Mouse (Mus musculus): ENCODE measurements around the gene Nolc1.
"Not testable (repeated sequence)": the region's sequence is repeated elsewhere in the genome, so short reads cannot be mapped to it uniquely, and the experiment has no call there.

Nolc1 gene

GRCm38 (mm10) chr19:46074266-46074665 is 1.4 kb upstream of the Nolc1 start:
- in situ Hi-C loops (cut with MboI, MseI), result loop anchor here in 1 of 2 experiments (25.0 kb wide), 1 partner anchor 1787 kb away; the partner anchor contains the start of gene Scd2

GRCm38 (mm10) chr19:46078535-46078934 is 2.9 kb downstream of the Nolc1 start:
- in situ Hi-C loops (cut with MboI, MseI), result no loop called here

DNA sequence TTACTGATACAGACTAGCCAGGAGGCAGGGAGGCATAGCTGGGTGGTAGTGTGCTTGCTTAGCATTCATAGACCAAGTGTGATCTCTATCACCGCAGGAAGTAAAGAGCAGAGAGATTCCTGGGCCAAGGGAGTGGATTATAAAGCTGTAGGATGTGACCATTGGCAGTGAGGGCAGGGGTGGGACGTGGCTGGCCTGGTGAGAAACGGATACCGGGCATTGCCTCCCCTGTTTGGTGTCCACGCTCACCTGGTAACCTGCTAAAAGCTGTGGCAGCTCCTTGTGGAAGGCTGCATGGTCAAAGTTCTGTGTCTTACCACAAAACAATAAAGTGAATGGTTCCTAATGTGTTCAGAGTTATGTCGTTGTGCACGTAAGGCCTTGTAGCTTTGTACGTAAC is 9.5 kb downstream of the Nolc1 start:
- in situ Hi-C loops (cut with MboI, MseI), result loop anchor here in 1 of 2 experiments (5.0 kb wide), 1 partner anchor 53 kb away; no protein-coding TSS in a partner anchor

GRCm38 (mm10) chr19:46086337-46086736 is 10.7 kb downstream of the Nolc1 start:
- in situ Hi-C loops (cut with MboI, MseI), result loop anchor here in 1 of 2 experiments (5.0 kb wide), 1 partner anchor 54 kb away; no protein-coding TSS in a partner anchor

- in situ Hi-C loops (cut with MboI, MseI), result loop anchor here in 1 of 2 experiments (5.0 kb wide), 1 partner anchor 56 kb away; no protein-coding TSS in a partner anchor
Measured at GRCm38 (mm10) chr19:46087871-46088270, 12.2 kb downstream of the Nolc1 start.

DNA sequence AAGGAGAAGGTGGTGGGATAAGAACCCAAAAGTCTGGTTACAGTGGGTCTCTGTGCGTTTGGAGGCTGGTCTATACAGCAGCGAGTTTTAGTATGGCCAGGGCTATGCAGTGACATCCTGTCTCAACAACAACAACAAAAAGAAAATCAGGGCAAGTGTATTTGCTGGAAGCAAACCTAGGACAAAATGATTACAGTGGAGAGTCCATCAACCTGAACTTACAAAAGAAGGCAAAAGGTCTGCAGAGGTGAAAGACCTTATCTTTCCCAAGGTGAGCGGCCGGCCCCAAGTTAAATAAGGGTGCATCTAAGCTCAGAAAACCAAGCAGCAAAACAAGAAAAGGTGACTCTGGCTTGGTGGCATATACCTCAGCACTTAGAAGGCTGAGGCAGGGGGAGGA is 16.0 kb downstream of the Nolc1 start:
- in situ Hi-C loops (cut with MboI, MseI), result no loop called here

GRCm38 (mm10) chr19:46094144-46094543 is 18.5 kb downstream of the Nolc1 start:
- in situ Hi-C loops (cut with MboI, MseI), result no loop called here

- in situ Hi-C loops (cut with MboI, MseI), result no loop called here
Measured at GRCm38 (mm10) chr19:46095291-46095690, 19.6 kb downstream of the Nolc1 start.

GRCm38 (mm10) chr19:46096396-46096795 is 20.7 kb downstream of the Nolc1 start:
- in situ Hi-C loops (cut with MboI, MseI), result no loop called here

GRCm38 (mm10) chr19:46099561-46099960 is 23.9 kb downstream of the Nolc1 start:
- in situ Hi-C loops (cut with MboI, MseI), result no loop called here

GRCm38 (mm10) chr19:46103437-46104186 is 27.9 kb downstream of the Nolc1 start:
- in situ Hi-C loops (cut with MboI, MseI), result no loop called here

- in situ Hi-C loops (cut with MboI, MseI), result no loop called here
Measured at GRCm38 (mm10) chr19:46104187-46104557, 28.5 kb downstream of the Nolc1 start.

DNA sequence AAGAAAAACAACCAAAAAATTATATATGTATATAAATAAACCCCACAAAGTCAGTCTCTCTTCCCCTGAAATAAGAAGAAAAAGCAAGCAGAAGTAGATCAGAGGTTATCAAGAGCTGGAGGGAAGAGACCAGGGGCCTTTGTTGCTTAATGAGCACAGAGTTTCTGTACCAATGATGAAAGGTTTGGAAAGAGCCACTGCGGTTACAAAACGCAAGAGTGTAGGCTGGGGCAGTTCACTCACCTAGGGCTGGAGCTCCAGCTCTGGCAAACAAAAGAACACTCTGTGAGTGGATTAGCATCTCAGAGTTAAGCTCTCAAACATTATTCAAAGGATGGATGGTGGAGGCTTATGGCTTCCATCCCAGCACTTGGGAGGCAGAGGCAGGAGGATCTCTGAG is 34.6 kb downstream of the Nolc1 start:
- in situ Hi-C loops (cut with MboI, MseI), result no loop called here

- in situ Hi-C loops (cut with MboI, MseI), result no loop called here
Measured at GRCm38 (mm10) chr19:46110781-46111180, 35.1 kb downstream of the Nolc1 start.

GRCm38 (mm10) chr19:46114617-46115016 is 39.0 kb downstream of the Nolc1 start:
- in situ Hi-C loops (cut with MboI, MseI), result no loop called here

DNA sequence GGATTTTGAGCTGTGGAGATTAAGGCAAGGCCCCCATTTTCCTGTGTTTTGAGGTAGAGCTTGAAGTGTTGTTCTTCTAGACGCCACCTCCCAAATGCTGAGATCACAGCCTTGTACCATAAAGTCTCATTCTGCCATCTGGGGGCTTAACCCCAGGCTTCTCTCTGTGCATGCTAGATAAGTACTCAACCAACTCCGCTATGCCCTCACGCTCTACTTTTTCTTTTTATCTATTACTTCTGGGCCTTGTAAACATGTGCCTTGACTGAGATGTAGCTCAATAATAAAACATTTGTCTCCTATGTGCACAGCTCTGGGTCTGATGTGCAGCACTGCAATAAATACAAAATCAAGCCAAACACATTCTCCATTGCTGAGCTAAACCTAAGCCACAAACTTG is 43.8 kb downstream of the Nolc1 start:
- in situ Hi-C loops (cut with MboI, MseI), result no loop called here

- in situ Hi-C loops (cut with MboI, MseI), result no loop called here
Measured at GRCm38 (mm10) chr19:46120872-46121271, 45.2 kb downstream of the Nolc1 start.

DNA sequence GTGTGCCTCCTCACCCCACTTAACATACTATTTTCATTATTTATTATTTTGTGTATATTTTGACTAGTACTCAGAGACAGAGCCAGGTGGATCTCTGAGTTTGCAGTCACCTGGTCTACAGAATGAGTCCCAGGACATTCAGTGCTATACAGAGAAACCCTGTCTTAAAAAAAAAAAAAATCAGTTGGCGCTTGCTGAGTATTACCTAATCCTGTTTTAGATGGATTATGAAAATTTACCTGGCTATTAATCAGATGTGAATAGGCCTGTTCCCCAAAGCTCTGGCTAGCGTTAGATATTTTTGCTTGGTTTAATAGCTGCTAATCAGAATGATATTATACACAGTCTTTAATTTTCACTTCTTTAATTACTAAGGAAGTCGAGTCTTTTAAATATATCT is 48.2 kb downstream of the Nolc1 start:
- in situ Hi-C loops (cut with MboI, MseI), result no loop called here

DNA sequence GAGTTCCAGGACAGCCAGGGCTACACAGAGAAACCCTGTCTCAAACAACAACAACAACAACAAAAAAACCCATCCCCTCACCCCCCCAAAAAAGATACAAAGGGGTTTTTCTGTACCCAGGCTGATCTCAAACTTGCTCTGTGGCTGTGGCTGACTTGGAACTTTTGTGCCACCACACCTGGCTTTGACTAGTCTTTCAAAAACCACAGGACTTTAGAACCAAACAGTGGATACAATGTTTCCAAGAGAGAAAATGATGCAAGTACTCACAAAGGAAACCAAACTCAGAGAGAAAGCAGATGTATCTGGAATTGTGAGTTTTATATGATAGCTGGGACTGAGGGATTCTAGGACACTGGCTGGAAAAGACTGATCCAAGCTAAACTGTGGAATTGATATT is 49.0 kb downstream of the Nolc1 start:
- in situ Hi-C loops (cut with MboI, MseI), result no loop called here

GRCm38 (mm10) chr19:46126301-46126700 is 50.6 kb downstream of the Nolc1 start:
- in situ Hi-C loops (cut with MboI, MseI), result no loop called here

GRCm38 (mm10) chr19:46129737-46130136 is 54.1 kb downstream of the Nolc1 start:
- in situ Hi-C loops (cut with MboI, MseI), result not testable (repeated sequence)

DNA sequence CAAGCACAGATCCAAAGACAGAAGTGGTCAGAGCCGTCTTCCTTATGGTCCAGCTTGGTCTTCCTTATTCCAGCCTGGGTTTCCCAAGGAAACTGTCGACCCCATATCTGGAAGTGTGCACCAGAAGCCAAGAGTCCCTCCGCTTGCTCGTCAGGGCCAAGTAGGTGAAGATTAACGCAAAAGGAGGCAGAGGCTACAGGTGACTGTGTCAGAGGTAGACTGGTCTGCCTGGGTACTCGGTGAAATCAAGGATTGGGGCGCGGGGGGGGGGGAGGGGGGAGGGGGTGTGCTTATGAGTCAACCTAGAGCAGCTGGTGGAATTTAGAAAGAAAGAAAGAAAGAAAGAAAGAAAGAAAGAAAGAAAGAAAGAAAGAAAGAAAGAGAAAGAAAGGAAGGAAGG is 55.6 kb downstream of the Nolc1 start:
- in situ Hi-C loops (cut with MboI, MseI), result no loop called here

All from T-helper 17 cell (primary cell).